Mouse (Mus musculus) layer of hippocampus, postnatal 10 days (tissue): Measurements from ENCODE around the gene Ash1l. TPM values are rescaled to one million over a fixed set of nuclear protein-coding genes. Genes with fewer than 3 reads are reported as not detected.

ENCODE experiments used
- DNase-seq, 2 experiments: peaks; one replicate each; pipeline ENCODE4 v3.0.0; 2021; ENCODE audit warnings: low spot score in 2 of 2
- total RNA-seq, 2 experiments: library from RNA; stranded (reverse); gene quantifications; 2 replicates each; pipeline ENCODE4 v1.2.3; 2021

Gene Ash1l
- total RNA-seq, 2 experiments from 2014 or later, result 61.2 to 61.5 TPM

GRCm38 (mm10) chr3:89090694-89091655, 140.6 kb downstream of the Ash1l start:
- peak; percentile 86 to 90 for DNase-seq

GRCm38 (mm10) chr3:89091811-89092508, 141.5 kb downstream of the Ash1l start:
- DNase-seq, result no peak

GRCm38 (mm10) chr3:89092509-89093090, 142.2 kb downstream of the Ash1l start:
- DNase-seq, result no peak

- DNase-seq, result peak; percentile 86 to 92
Observed at GRCm38 (mm10) chr3:89093175-89093574, 142.8 kb downstream of the Ash1l start, which contains the start of gene Rusc1. TSS of gene Rusc1 (minus strand) at chr3:89093311.

- no peak for DNase-seq
Observed at GRCm38 (mm10) chr3:89094021-89094420, 143.6 kb downstream of the Ash1l start.

GRCm38 (mm10) chr3:89100811-89101210, 150.4 kb downstream of the Ash1l start, which contains the start of gene Gm43738:
TSS of gene Gm43738 (minus strand) at chr3:89101099.
- peak in 1 of 2 experiments; percentile 49 for DNase-seq

GRCm38 (mm10) chr3:89101459-89101811, 151.0 kb downstream of the Ash1l start:
- no peak for DNase-seq

GRCm38 (mm10) chr3:89101812-89102494, 151.5 kb downstream of the Ash1l start, which contains the start of gene Fdps:
TSS of gene Fdps (minus strand) at chr3:89101959.
- peak; percentile 88 to 93 for DNase-seq

- no peak for DNase-seq
Observed at GRCm38 (mm10) chr3:89102495-89103290, 152.3 kb downstream of the Ash1l start.

- no peak for DNase-seq
Observed at GRCm38 (mm10) chr3:89103291-89103595, 152.8 kb downstream of the Ash1l start.

GRCm38 (mm10) chr3:89106881-89107280, 156.5 kb downstream of the Ash1l start:
- DNase-seq, result no peak

GRCm38 (mm10) chr3:89107545-89107944, 157.1 kb downstream of the Ash1l start:
- DNase-seq, result no peak

- DNase-seq, result no peak
Observed at GRCm38 (mm10) chr3:89108146-89108545, 157.7 kb downstream of the Ash1l start.

GRCm38 (mm10) chr3:89113058-89113457, 162.6 kb downstream of the Ash1l start:
- no peak for DNase-seq

- DNase-seq, result no peak
Observed at GRCm38 (mm10) chr3:89115522-89115921, 165.1 kb downstream of the Ash1l start.

GRCm38 (mm10) chr3:89123313-89123712, 172.9 kb downstream of the Ash1l start:
- no peak for DNase-seq

- no peak for DNase-seq
Observed at GRCm38 (mm10) chr3:89124241-89124640, 173.8 kb downstream of the Ash1l start.

GRCm38 (mm10) chr3:89125981-89126380, 175.6 kb downstream of the Ash1l start:
- no peak for DNase-seq
